Mouse (Mus musculus): ENCODE data around the gene Ncf2. TPM values are rescaled to one million over a fixed set of nuclear protein-coding genes. Genes with fewer than 3 reads are reported as not detected.

Ncf2 gene
- polyA plus RNA-seq, 1 experiment from 2014 or later = 5.0 TPM

DNA sequence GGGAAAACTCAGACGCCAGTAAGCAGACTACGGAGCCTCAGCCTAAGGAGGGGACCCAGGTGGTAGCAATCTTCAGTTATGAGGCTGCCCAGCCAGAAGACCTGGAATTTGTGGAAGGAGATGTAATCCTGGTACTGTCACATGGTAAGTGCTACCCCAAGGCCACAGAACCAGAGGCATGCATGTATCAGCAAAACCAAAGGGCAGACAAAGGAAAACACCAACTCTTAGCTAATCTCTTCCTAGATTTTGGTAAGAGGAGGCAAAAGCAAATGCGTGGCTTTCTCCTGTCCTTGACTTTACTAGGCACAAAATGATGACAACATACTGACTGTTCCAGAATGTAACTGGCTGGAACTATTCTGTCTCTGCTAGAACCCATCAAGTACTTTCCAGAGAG, 35.1 kb downstream of the Ncf2 start:
- 94% methylated on average over 3 of the region's 3 CpGs for WGBS

DNA sequence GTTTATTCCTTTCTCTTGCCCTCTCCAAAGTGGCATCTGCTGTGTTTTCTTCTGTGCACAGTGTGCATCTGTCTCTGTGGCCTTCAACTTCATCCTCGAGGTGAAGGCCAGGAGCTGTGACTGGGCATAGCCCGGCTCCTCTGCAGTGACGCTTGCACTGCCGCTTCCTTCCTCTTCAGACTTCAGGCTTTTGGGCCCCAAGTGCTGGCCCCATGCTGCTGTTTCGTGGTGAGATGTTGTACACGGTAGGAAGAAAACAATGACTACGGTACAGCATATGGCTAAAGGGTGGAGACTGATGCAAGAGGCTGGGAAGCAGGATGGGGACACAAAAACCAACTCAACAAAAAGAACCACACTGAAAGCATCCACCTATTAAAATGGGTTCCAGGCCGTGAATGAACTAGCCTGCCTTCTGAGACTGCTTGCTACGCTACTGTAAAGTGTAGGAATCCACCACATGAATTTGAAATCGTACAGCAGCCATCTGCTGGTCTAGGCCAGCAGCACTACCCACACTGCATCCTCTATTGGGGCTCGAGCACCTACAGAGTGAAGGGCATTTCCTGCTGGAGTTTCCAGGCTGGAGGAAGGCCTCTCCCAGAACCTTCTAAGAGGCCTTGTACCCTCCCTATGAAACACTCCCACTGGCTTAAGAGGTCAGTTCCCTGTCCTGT, 38.2 kb downstream of the Ncf2 start:
- Histone ChIP-seq H3K4me1 (replicated peaks; ENCODE audit: control insufficient read depth, insufficient read depth, low read length) (no peaks in the 10 kb centered on the region), H3K4me2 (replicated peaks; ENCODE audit: low read depth, low read length) (no peak overlapping the region), H3K9me3 (ENCODE audit: control insufficient read depth, low read length) (no peaks in the 10 kb centered on the region), H3K4me3 (ENCODE audit: low read depth, low read length) (no peak overlapping the region), H3K36me3 (ENCODE audit: control insufficient read depth, insufficient read depth, low read length) (peaks cover 10% of the 10 kb centered on the region), H3K27ac (ENCODE audit: low read depth, low read length) (no peak overlapping the region; the same call in 1 of the 2 replicates), H3K27me3 (ENCODE audit: control insufficient read depth, insufficient read depth, low read length) (no peaks in the 10 kb centered on the region), H3K9ac (ENCODE audit: low read depth, low read length) (no peak overlapping the region)
- DNase-seq (ENCODE audit: low spot score) (no peak), ATAC-seq (ENCODE audit: low FRiP score) (no peak)
- WGBS = 83% methylated on average over 11 of the region's 11 CpGs

More for the DNA sequence above, 35.1 kb downstream of the Ncf2 start:
- H3K4me2 ChIP-seq (replicated peaks; ENCODE audit: low read depth, low read length) = no peak overlapping the region
- H3K4me3 ChIP-seq (ENCODE audit: low read depth, low read length) = no peak overlapping the region
- no peak overlapping the region for H3K27ac ChIP-seq (ENCODE audit: low read depth, low read length)
- no peaks in the 10 kb centered on the region for H3K4me1 ChIP-seq (replicated peaks; ENCODE audit: control insufficient read depth, insufficient read depth, low read length)
- DNase-seq (ENCODE audit: low spot score) = no peak
- H3K27me3 ChIP-seq (ENCODE audit: control insufficient read depth, insufficient read depth, low read length) = no peaks in the 10 kb centered on the region
- peaks cover 4% of the 10 kb centered on the region for H3K36me3 ChIP-seq (ENCODE audit: control insufficient read depth, insufficient read depth, low read length)
- no peaks in the 10 kb centered on the region for H3K9me3 ChIP-seq (ENCODE audit: control insufficient read depth, low read length)
- no peak overlapping the region for H3K9ac ChIP-seq (ENCODE audit: low read depth, low read length)
- ATAC-seq (ENCODE audit: low FRiP score) = no peak

DNA sequence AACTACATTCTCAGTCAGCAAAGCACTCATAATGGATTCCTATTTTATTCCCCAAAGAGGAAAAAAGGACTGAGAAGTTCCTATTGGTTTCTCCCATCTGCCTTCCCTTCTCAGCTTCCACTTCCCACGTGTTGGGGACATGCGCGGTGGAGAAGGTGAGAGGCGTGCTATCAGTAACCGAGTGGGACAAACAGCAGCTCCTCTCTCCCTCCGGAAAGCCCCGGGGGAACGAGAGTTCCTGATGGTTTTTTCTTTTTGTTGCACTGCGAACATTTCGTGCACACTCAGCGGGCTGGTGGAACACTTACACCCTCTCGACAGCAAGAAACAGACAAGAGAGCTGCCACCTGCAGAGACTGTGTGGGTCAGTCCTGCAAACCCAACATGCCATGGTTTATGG, 38.8 kb downstream of the Ncf2 start:
- no peak for DNase-seq (ENCODE audit: low spot score)
- H3K4me3 ChIP-seq (ENCODE audit: low read depth, low read length) = no peak overlapping the region
- H3K4me2 ChIP-seq (replicated peaks; ENCODE audit: low read depth, low read length) = no peak overlapping the region
- no peaks in the 10 kb centered on the region for H3K27me3 ChIP-seq (ENCODE audit: control insufficient read depth, insufficient read depth, low read length)
- H3K36me3 ChIP-seq (ENCODE audit: control insufficient read depth, insufficient read depth, low read length) = peaks cover 14% of the 10 kb centered on the region
- 93% methylated on average over 12 of the region's 12 CpGs for WGBS
- no peaks in the 10 kb centered on the region for H3K9me3 ChIP-seq (ENCODE audit: control insufficient read depth, low read length)
- ATAC-seq (ENCODE audit: low FRiP score) = no peak
- no peak overlapping the region for H3K9ac ChIP-seq (ENCODE audit: low read depth, low read length)
- H3K27ac ChIP-seq (ENCODE audit: low read depth, low read length) = no peak overlapping the region
- H3K4me1 ChIP-seq (replicated peaks; ENCODE audit: control insufficient read depth, insufficient read depth, low read length) = no peaks in the 10 kb centered on the region

DNA sequence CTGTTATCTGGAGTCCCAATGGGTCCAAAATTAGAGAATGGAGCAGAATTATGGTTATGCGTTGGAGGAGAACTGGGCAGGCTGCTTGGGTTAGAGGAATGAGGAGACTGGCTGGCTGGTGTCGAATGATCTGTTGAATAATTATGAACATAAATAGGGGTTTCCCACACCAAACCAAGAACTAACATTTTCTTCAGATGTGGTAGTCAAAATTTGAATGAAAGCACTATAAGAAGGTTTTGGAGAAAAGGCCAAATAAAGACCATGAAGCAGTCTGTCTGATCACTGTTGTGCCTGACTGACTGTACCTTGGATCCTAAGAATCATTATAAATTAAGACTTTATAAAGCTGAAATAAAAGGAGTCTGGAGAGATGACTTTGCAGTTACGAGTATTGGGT, 40.3 kb downstream of the Ncf2 start:
- H3K9me3 ChIP-seq (ENCODE audit: control insufficient read depth, low read length) = no peaks in the 10 kb centered on the region
- no peaks in the 10 kb centered on the region for H3K4me1 ChIP-seq (replicated peaks; ENCODE audit: control insufficient read depth, insufficient read depth, low read length)
- ATAC-seq (ENCODE audit: low FRiP score) = no peak
- H3K36me3 ChIP-seq (ENCODE audit: control insufficient read depth, insufficient read depth, low read length) = peaks cover 21% of the 10 kb centered on the region
- no peak overlapping the region for H3K4me2 ChIP-seq (replicated peaks; ENCODE audit: low read depth, low read length)
- no peak overlapping the region for H3K27ac ChIP-seq (ENCODE audit: low read depth, low read length)
- H3K27me3 ChIP-seq (ENCODE audit: control insufficient read depth, insufficient read depth, low read length) = no peaks in the 10 kb centered on the region
- no peak for DNase-seq (ENCODE audit: low spot score)
- 96% methylated on average over 3 of the region's 3 CpGs for WGBS
- H3K9ac ChIP-seq (ENCODE audit: low read depth, low read length) = no peak overlapping the region
- H3K4me3 ChIP-seq (ENCODE audit: low read depth, low read length) = no peak overlapping the region

DNA sequence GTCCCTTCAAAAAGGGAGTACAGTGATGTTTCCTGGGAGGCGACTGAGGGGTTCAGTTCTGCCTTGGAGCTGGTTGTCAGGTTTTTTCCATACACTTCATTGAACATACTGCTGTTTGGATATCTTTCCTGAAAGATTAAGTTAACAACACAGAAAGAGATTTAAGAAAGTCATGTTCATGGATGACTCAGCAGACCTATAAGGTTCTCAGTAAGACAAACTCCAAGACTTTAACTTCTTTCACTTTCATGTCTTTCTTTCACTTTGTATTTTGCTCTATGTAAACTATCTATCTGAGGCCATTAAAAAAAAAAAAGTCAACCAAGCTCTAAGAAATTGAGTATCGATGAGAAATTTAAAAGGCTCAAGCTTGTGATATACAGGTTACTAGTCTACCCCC, 41.1 kb downstream of the Ncf2 start:
- H3K4me1 ChIP-seq (replicated peaks; ENCODE audit: control insufficient read depth, insufficient read depth, low read length) = no peaks in the 10 kb centered on the region
- WGBS = 92% methylated on average over 2 of the region's 2 CpGs
- H3K36me3 ChIP-seq (ENCODE audit: control insufficient read depth, insufficient read depth, low read length) = peaks cover 22% of the 10 kb centered on the region
- no peaks in the 10 kb centered on the region for H3K27me3 ChIP-seq (ENCODE audit: control insufficient read depth, insufficient read depth, low read length)
- H3K9me3 ChIP-seq (ENCODE audit: control insufficient read depth, low read length) = no peaks in the 10 kb centered on the region
- ATAC-seq (ENCODE audit: low FRiP score) = no peak
- no peak overlapping the region for H3K9ac ChIP-seq (ENCODE audit: low read depth, low read length)
- no peak for DNase-seq (ENCODE audit: low spot score)
- H3K4me2 ChIP-seq (replicated peaks; ENCODE audit: low read depth, low read length) = no peak overlapping the region
- no peak overlapping the region for H3K4me3 ChIP-seq (ENCODE audit: low read depth, low read length)
- H3K27ac ChIP-seq (ENCODE audit: low read depth, low read length) = no peak overlapping the region

DNA sequence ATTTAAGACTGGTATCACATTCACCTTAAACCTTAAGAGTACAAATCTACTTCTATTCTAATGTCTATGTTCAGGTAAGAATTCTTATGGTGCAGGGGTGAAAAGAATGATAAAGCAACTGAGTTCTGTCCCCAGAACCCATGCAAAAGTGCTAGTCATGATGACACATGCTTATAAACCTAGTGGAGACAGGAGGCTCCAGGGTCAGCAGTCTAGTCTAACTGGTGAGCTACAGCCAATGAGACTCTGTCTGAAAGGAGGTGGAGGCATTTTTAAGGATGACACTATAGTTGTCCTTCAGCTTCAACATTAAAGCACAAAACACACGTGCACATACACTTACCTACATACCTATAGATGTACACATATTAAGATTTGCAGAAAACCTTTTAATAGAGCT, 44.6 kb downstream of the Ncf2 start:
- DNase-seq (ENCODE audit: low spot score) (no peak), ATAC-seq (ENCODE audit: low FRiP score) (no peak)
- peaks cover 30% of the 10 kb centered on the region; the same call in 1 of the 2 replicates for H3K36me3 ChIP-seq (ENCODE audit: control insufficient read depth, insufficient read depth, low read length)
- H3K4me3 ChIP-seq (ENCODE audit: low read depth, low read length) = no peak overlapping the region
- H3K4me1 ChIP-seq (replicated peaks; ENCODE audit: control insufficient read depth, insufficient read depth, low read length) = no peaks in the 10 kb centered on the region
- WGBS = 89% methylated on average over 1 of the region's 1 CpGs
- no peaks in the 10 kb centered on the region for H3K27me3 ChIP-seq (ENCODE audit: control insufficient read depth, insufficient read depth, low read length)
- H3K4me2 ChIP-seq (replicated peaks; ENCODE audit: low read depth, low read length) = no peak overlapping the region
- no peak overlapping the region for H3K9ac ChIP-seq (ENCODE audit: low read depth, low read length)
- no peaks in the 10 kb centered on the region for H3K9me3 ChIP-seq (ENCODE audit: control insufficient read depth, low read length)
- H3K27ac ChIP-seq (ENCODE audit: low read depth, low read length) = no peak overlapping the region

DNA sequence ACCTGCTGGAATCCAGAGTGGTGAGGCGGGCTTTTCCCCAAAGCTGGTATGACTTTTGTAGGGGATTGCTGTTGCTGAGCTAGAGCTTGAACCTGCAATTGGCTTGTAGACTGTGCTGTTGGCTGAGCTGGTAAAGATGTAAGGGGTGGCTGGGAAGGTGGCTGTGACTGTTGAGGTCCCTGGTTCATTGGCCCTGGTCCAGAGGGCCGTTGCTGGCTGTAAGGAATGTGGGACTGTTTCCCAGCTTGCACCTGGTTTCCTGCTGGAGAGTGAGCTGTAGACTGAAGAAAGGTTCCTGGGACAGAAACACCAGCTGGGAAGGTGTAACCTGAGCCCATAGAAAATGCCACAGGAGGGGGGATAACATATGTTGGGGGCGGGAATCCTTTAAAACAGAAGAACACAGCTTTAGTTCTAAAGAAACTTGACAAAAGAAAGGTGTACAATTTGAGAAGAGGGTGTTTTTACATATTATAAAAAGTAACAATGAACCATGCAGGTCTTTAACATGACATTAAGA, 45.3 kb downstream of the Ncf2 start:
- no peaks in the 10 kb centered on the region for H3K27me3 ChIP-seq (ENCODE audit: control insufficient read depth, insufficient read depth, low read length)
- H3K4me2 ChIP-seq (replicated peaks; ENCODE audit: low read depth, low read length) = no peak overlapping the region
- no peak overlapping the region for H3K9ac ChIP-seq (ENCODE audit: low read depth, low read length)
- H3K9me3 ChIP-seq (ENCODE audit: control insufficient read depth, low read length) = no peaks in the 10 kb centered on the region
- no peaks in the 10 kb centered on the region for H3K4me1 ChIP-seq (replicated peaks; ENCODE audit: control insufficient read depth, insufficient read depth, low read length)
- DNase-seq (ENCODE audit: low spot score) = no peak
- no peak for ATAC-seq (ENCODE audit: low FRiP score)
- H3K27ac ChIP-seq (ENCODE audit: low read depth, low read length) = no peak overlapping the region
- peaks cover 30% of the 10 kb centered on the region; the same call in 1 of the 2 replicates for H3K36me3 ChIP-seq (ENCODE audit: control insufficient read depth, insufficient read depth, low read length)
- 95% methylated on average over 3 of the region's 3 CpGs for WGBS
- no peak overlapping the region for H3K4me3 ChIP-seq (ENCODE audit: low read depth, low read length)

DNA sequence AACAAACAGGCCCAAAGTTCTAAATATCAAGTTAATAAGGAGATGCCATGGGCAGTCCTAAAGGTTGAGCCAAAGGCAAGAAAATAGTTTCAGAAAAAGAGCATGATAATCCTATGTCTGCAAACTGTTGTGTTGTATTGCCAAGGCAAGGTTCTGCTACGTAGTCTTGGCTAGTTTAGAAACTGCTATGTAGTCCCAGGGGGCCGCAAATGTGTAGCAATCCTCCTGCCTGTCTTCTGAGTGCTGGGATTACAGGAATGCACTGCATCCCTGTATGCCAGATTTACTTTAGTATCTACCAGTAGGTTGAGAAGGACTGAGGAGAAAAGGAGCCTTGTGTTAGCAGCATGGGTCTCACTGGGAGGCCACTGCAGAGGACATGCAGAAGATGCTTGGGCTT, 46.9 kb downstream of the Ncf2 start:
- Histone ChIP-seq H3K27me3 (ENCODE audit: control insufficient read depth, insufficient read depth, low read length) (no peaks in the 10 kb centered on the region), H3K36me3 (ENCODE audit: control insufficient read depth, insufficient read depth, low read length) (peaks cover 28% of the 10 kb centered on the region; the same call in 1 of the 2 replicates), H3K9ac (ENCODE audit: low read depth, low read length) (no peak overlapping the region), H3K4me3 (ENCODE audit: low read depth, low read length) (no peak overlapping the region), H3K9me3 (ENCODE audit: control insufficient read depth, low read length) (no peaks in the 10 kb centered on the region), H3K4me2 (replicated peaks; ENCODE audit: low read depth, low read length) (no peak overlapping the region), H3K27ac (ENCODE audit: low read depth, low read length) (no peak overlapping the region), H3K4me1 (replicated peaks; ENCODE audit: control insufficient read depth, insufficient read depth, low read length) (no peaks in the 10 kb centered on the region)
- no peak for ATAC-seq (ENCODE audit: low FRiP score)
- no peak for DNase-seq (ENCODE audit: low spot score)
- 94% methylated on average over 2 of the region's 2 CpGs for WGBS

DNA sequence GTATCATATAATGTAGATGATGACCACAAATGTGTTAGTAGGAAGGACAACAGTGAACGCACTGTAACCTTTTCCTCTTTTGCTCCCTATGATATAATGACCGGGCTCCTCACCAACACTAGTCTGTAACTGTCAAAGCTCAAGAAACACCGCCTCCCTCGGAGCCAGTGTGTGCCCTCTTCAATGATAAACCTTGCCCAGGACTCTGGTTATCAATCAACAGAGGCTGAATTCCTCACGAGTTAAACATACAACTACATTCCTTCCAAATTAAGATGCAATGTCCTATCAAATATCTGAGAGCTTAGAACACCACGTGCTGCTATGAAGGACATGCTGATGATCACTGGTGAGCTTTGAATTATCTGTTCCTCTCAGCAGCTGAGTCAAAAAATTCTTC, 69.9 kb downstream of the Ncf2 start:
- Histone ChIP-seq H3K27me3 (ENCODE audit: control insufficient read depth, insufficient read depth, low read length) (no peaks in the 10 kb centered on the region), H3K27ac (ENCODE audit: low read depth, low read length) (no peak overlapping the region), H3K4me3 (ENCODE audit: low read depth, low read length) (no peak overlapping the region), H3K9me3 (ENCODE audit: control insufficient read depth, low read length) (no peaks in the 10 kb centered on the region), H3K36me3 (ENCODE audit: control insufficient read depth, insufficient read depth, low read length) (no peaks in the 10 kb centered on the region), H3K4me1 (replicated peaks; ENCODE audit: control insufficient read depth, insufficient read depth, low read length) (no peaks in the 10 kb centered on the region), H3K9ac (ENCODE audit: low read depth, low read length) (no peak overlapping the region), H3K4me2 (replicated peaks; ENCODE audit: low read depth, low read length) (no peak overlapping the region)
- DNase-seq (ENCODE audit: low spot score) (no peak), ATAC-seq (ENCODE audit: low FRiP score) (no peak)
- WGBS = 91% methylated on average over 6 of the region's 6 CpGs

Measured in hindbrain, embryonic 11.5 days (tissue).